Mouse (Mus musculus) midbrain, postnatal 0 days (tissue): ENCODE measurements at regions not wholly inside any gene's neighbourhood (a gene's known extent, or its start where the extent isn't known, plus 50 kb on each side); places are given as distances from the start of the nearest gene placed in this dataset.

ENCODE experiments used
- ATAC-seq: fragments of 200-750 bp; cut with Nextera tagmentation; 2 replicates; pipeline ENCODE4 v1.8.0; 2017; ENCODE audit warnings: moderate number of reproducible peaks, mild to moderate bottlenecking, moderate TSS enrichment, moderate library complexity; ENCODE audit not compliant: low FRiP score
- DNase-seq: peaks from one replicate; pipeline ENCODE4 v3.0.0-alpha.2; 2015; ENCODE audit warnings: low spot score
- H3K27ac ChIP-seq: fragments of 300-500 bp; sonication (generic); 2 replicates; pipeline ENCODE4 v1.5.1; 2014; ENCODE audit warnings: low read depth, mild to moderate bottlenecking, low read length, mixed read lengths
- H3K27me3 ChIP-seq: fragments of 300-500 bp; sonication (generic); 2 replicates; pipeline ENCODE4 v1.6.1; 2014; ENCODE audit warnings: low read length, control low read depth, mixed read lengths; ENCODE audit not compliant: insufficient read depth
- H3K36me3 ChIP-seq: fragments of 300-500 bp; sonication (generic); 2 replicates; pipeline ENCODE4 v1.6.1; 2014; ENCODE audit warnings: low read length, control low read depth, mixed read lengths; ENCODE audit not compliant: insufficient read depth
- H3K4me1 ChIP-seq: fragments of 300-500 bp; sonication (generic); 2 replicates; pipeline ENCODE4 v1.6.1; 2014; ENCODE audit warnings: mild to moderate bottlenecking, control low read depth, antibody characterized with exemption, low read length, mixed read lengths; ENCODE audit not compliant: insufficient read depth
- H3K4me2 ChIP-seq: fragments of 300-500 bp; sonication (generic); 2 replicates; pipeline ENCODE4 v1.6.1; 2014; ENCODE audit warnings: low read depth, mild to moderate bottlenecking, low read length, mixed read lengths; ENCODE audit not compliant: poor library complexity, severe bottlenecking
- H3K4me3 ChIP-seq: fragments of 300-500 bp; sonication (generic); 2 replicates; pipeline ENCODE4 v1.5.1; 2014; ENCODE audit warnings: low read depth, mild to moderate bottlenecking, low read length, moderate library complexity
- H3K9ac ChIP-seq: fragments of 300-500 bp; sonication (generic); replicated peaks from 2 replicates; pipeline ENCODE4 v1.6.1; 2014; ENCODE audit warnings: mild to moderate bottlenecking, low read length, moderate library complexity, mixed read lengths; ENCODE audit not compliant: poor library complexity, severe bottlenecking
- H3K9me3 ChIP-seq: fragments of 300-500 bp; sonication (generic); 2 replicates; pipeline ENCODE4 v1.6.1; 2016; ENCODE audit warnings: low read length, control low read depth
- CTCF ChIP-seq: IDR thresholded peaks from 2 replicates; pipeline ENCODE4 v1.5.1; 2016; ENCODE audit warnings: antibody characterized with exemption, mild to moderate bottlenecking
- WGBS: fragments of 180-500 bp; shearing (Covaris S2); extraction: QIAGEN DNeasy Blood & Tissue Kit; methylation state at CpG from one replicate; pipeline ENCODE4 v1.1.7; 2014; 5-methylcytosine and 5-hydroxymethylcytosine counted together

DNA sequence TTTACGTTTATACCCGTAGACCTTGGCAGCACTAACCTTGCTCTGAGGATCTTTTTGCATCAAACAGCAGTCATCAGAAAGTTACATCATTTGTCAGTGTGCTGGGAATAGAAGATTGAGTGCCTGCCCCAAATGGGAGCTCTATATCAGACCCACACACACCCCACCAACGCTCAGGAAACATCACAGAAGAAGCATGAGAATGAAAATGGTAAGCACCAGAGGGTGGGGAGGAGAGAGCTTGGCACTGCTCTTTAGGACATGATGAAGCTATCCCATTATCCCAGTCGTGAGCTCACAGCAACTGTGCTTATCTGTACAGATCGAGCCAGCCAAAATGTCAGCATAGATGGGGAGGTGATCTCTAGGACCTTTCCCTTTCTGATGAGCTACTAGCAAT is 172.5 kb upstream of the Castor2 start:
- WGBS = 79% methylated on average over 5 of the region's 5 CpGs

DNA sequence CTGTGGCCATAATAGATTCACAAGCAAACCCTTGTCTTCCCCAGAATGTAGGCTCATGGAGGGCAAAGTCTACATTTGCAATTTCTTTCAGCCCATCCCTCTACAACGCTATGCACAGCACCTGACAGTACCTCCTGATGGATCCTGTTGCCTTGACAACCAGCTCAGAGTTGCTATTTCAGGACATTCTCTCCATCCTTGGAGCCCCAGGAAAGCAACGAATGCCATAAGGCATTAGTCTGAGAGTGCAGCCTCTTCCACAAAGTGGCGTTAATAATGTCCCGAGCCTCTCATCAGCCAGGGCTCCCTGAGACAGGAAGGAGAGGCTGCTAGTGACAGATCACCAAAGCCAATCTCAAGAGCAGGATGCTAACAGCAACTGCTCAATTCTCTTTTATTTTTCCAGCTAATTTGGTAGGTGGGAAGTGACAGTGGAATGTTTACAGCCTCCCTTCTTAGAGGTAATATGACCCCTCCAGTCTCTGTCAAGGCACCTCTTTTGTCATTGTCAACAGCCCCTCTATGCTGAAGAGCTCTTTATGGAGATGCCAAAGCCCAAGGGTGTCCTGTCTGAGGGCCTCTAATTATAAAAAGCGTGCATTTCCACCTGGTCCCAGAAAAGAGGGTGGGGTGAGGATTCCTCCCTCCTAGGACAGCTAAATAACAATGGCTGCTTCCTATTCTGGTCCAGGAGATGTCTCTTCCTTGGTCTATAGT is 174.2 kb upstream of the Castor2 start:
- DNase-seq = peak; percentile 85
- Histone ChIP-seq H3K27ac (peak overlapping the region; percentile 72), H3K27me3 (no peaks in the 10 kb centered on the region), H3K4me3 (no peak overlapping the region), H3K9ac (no peak overlapping the region), H3K4me2 (no peak overlapping the region), H3K4me1 (no peaks in the 10 kb centered on the region), H3K9me3 (no peaks in the 10 kb centered on the region), H3K36me3 (no peaks in the 10 kb centered on the region)
- no peak for TF ChIP-seq CTCF
- WGBS = 22% methylated on average over 5 of the region's 5 CpGs
- peak; percentile 74 for ATAC-seq

More for the DNA sequence above, 172.5 kb upstream of the Castor2 start:
- no peak overlapping the region for H3K9ac ChIP-seq
- H3K4me3 ChIP-seq = no peak overlapping the region
- TF ChIP-seq CTCF = no peak
- no peaks in the 10 kb centered on the region for H3K27me3 ChIP-seq
- DNase-seq (no peak), ATAC-seq (no peak)
- no peaks in the 10 kb centered on the region for H3K4me1 ChIP-seq
- H3K36me3 ChIP-seq = no peaks in the 10 kb centered on the region
- H3K4me2 ChIP-seq = no peak overlapping the region
- no peak overlapping the region for H3K27ac ChIP-seq
- no peaks in the 10 kb centered on the region for H3K9me3 ChIP-seq

DNA sequence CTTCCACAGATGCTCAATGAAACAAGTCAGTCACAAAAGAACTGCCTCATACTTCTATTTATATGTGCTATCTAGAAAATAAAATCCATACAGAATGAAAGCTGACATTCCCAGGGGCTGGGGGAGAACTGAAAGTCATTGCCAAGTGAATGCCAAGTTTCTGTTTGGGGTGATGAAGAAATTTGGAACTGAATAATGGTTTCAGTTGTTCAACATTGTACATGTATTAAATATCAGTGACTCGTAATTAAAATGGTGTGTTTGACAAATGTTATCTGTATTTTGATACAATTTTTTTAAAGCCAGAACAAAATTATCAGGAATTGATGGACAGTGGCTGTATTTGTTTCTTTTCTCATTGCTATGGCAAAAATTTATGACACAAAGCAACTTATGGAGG is 177.3 kb upstream of the Castor2 start:
- TF ChIP-seq CTCF = no peak
- Histone ChIP-seq H3K27me3 (no peaks in the 10 kb centered on the region), H3K4me2 (no peak overlapping the region), H3K4me3 (no peak overlapping the region), H3K36me3 (no peaks in the 10 kb centered on the region), H3K27ac (no peak overlapping the region), H3K4me1 (no peaks in the 10 kb centered on the region), H3K9ac (no peak overlapping the region), H3K9me3 (no peaks in the 10 kb centered on the region)
- DNase-seq (no peak), ATAC-seq (no peak)
- 77% methylated on average over 1 of the region's 1 CpGs for WGBS

DNA sequence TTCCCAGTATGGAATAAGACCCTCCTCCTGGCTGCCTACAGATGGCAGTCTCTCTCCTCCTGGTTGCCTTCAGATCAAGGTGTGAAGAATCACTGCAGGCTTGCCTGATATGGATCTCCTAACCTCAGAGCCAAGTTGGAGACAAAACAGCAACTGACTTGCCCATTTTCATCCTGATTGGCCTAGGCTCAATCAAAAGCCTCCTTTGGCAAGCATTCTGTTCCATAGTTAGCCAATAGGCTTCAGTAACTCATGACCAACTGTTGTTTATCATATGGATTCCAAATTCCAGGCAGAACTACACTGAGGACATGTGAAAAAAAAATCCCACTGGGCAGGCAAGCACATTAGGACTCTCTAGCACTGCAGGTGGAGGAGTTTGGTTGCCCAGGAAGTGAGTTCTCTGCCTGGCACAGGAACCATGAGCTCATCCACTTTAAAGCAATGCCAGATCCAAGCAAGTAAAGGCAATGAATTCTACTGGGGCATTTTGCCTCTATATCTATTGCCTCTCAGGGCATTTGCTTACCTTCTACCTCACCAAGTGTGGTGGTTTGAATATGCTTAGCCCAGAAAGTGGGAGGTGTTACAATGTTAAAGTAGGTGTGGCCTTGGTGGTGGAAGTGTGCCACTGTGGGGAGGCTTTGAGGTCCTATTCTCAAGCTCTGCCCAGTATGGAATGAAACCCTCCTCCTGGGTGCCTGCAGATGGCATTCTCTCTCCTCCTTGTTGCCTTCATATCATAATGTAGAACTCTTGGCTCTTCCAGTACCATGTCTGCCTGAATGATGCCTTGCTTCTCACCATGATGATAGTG is 183.6 kb upstream of the Castor2 start:
- H3K36me3 ChIP-seq = no peaks in the 10 kb centered on the region
- H3K9ac ChIP-seq = no peak overlapping the region
- peak; percentile 29 for TF ChIP-seq CTCF
- H3K4me3 ChIP-seq = no peak overlapping the region
- H3K9me3 ChIP-seq = no peaks in the 10 kb centered on the region
- H3K27ac ChIP-seq = no peak overlapping the region
- H3K4me1 ChIP-seq = no peaks in the 10 kb centered on the region
- H3K4me2 ChIP-seq = no peak overlapping the region
- DNase-seq (no peak), ATAC-seq (no peak)
- no peaks in the 10 kb centered on the region for H3K27me3 ChIP-seq

DNA sequence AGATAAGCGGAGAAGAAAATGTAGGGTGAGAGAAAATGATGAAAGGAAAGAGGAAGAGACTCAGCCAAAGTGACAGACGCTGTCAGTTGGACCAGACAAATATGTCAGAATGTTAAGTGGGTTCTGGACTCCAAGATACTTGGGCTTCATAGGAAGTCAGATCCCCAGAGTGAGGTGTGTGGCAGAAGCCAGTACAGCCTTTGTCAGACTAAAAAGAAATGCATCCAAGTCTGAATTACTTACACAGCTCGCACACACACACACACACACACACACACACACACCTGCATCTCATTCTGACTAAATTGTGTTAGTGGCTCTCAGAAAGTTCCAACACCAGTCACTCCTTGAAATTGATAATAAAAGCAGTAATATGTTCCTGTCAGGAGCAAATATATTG is 192.1 kb upstream of the Castor2 start:
- Histone ChIP-seq H3K4me1 (no peaks in the 10 kb centered on the region), H3K36me3 (no peaks in the 10 kb centered on the region), H3K27me3 (no peaks in the 10 kb centered on the region), H3K9me3 (0 out of 2 replicates have a peak, but pooled peaks cover 3% of the 10 kb centered on the region), H3K27ac (no peak overlapping the region), H3K4me3 (no peak overlapping the region), H3K4me2 (no peak overlapping the region), H3K9ac (no peak overlapping the region)
- ATAC-seq (no peak), DNase-seq (no peak)
- 80% methylated on average over 3 of the region's 3 CpGs for WGBS
- no peak for TF ChIP-seq CTCF

DNA sequence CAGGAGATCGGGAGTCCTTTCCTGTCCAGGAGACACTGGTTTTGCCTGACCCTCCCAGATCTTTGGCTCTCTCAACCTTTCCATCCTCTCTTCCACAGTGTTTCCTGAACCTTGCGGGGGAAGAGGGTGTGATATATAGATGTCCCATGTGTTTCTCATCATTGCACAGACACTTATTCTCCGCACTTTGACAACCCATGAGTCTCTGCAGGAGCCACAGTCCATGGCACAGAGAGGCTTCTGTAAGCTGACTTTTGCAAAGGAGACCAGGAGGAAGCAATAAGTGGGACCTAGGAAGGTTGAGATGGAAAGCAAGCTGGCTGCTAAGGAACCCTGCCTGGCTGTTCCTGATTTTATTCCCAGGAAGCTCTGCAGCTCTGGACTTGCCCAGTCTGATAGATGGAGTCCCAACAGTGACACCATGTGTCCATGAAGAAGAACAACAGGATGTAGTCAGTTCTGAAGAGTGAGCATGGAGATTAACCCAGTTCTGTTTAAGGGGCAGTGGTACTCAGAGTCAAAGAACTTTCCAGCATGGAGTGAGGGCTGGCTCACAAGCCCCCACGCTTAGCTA is 201.4 kb upstream of the Castor2 start:
- ATAC-seq (no peak), DNase-seq (peak; percentile 75)
- WGBS = 79% methylated on average over 4 of the region's 4 CpGs
- H3K27me3 ChIP-seq = no peaks in the 10 kb centered on the region
- no peaks in the 10 kb centered on the region for H3K36me3 ChIP-seq
- H3K4me3 ChIP-seq = no peak overlapping the region
- no peaks in the 10 kb centered on the region for H3K4me1 ChIP-seq
- H3K9me3 ChIP-seq = no peaks in the 10 kb centered on the region
- no peak overlapping the region for H3K4me2 ChIP-seq
- TF ChIP-seq CTCF = peak; percentile 81
- H3K27ac ChIP-seq = no peak overlapping the region
- H3K9ac ChIP-seq = no peak overlapping the region
